Mouse (Mus musculus) heart, postnatal 10 days (tissue): ENCODE measurements at regions not wholly inside any gene's neighbourhood (a gene's known extent, or its start where the extent isn't known, plus 50 kb on each side); places are given as distances from the start of the nearest gene placed in this dataset.
A peak's percentile ranks its signal among the peaks of the same experiment; 100 is the strongest.

Source experiments
- DNase-seq, 2 experiments: peaks; one replicate each; pipeline ENCODE4 v3.0.0; 2021
- intact Hi-C: fragments of 180-260 bp; cut with DNase I; formaldehyde crosslinking; loops from one replicate; pipeline ENCODE4 v1.15.1; 2025

DNA sequence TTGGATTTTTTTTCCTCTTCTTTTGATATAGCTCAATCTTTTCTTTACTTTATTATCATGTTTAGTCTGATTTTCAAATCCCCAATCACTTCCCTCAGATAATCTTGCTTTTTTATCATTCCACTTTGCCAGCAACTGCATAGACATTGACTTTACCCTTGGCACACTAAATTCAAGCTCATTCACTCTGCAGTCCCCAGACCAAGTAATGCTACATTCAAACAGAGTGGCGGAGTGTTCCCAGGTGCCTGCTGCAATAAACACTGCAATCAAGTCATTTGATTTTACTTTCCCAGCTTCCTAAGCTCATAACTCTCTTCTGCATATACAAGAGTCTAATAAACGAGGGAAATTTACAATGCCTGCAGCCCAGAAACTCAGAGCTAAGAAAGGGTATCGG lies 269.8 kb downstream of the Rps29 start:
- intact Hi-C loops, result no loop called here
- DNase-seq, result no peak

DNA sequence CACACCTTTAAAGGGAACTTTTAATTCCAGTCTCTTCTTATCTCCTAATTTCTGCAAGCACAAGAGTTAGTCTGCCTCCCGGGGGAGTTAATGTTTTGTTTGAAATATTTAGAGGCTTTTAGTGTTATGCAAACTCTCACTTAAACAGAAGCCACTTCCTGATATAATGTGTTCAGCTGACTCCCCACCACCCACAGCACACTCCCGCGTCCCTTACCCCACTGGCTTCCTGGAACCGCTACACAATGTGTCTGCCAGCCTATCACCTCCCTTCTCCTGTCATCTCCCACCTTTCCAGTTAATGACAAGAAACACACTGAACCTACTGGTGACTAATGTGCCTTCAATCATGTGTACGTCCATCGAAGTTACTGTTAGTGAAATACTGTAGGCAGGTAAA lies 276.5 kb downstream of the Rps29 start:
- intact Hi-C loops, result no loop called here

DNA sequence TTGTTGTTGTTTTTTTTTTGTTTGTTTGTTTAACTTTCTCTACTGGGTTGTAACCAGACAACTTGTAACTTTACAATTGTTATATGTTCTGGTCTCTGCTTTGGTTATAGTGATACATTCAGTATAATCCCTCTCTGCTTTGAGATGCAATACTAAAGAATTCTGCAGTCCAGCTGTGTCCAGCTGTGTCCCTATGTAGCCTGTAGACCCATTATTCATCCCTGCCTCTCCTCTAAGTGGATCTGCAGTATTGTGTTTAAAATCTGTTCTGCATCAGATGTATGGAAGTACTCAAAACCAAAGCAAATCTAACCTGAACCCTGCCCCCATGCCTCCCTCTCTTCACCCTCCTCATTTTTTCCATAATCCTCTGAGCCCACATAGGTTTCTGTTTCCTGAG lies 279.6 kb downstream of the Rps29 start:
- intact Hi-C loops, result loop anchor here (10.0 kb wide), 1 partner anchor 205 kb away; no protein-coding TSS in a partner anchor
- peak in 1 of 2 experiments; percentile 0 for DNase-seq

More for the DNA sequence above, 276.5 kb downstream of the Rps29 start:
- no peak for DNase-seq

DNA sequence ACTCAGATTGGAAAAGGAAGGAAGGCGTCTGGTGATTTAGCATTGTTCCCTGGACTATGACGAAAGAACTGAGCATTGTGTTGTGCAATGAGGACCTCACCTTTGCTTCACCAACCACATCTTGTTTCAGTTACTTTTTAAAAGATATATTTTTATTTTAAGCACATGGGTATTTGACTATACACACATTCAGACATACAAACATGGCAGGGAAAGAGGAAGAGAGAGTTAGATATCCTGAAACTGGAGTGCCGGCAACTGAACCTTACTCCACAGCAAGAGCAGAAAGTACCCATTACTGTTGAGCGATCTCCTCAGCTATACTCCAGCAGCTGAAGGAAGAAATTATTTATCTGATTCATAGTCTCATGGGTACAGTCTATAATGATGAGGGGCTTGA lies 287.7 kb downstream of the Rps29 start:
- DNase-seq, result no peak
- intact Hi-C loops, result loop anchor here (10.0 kb wide), 1 partner anchor 214 kb away; no protein-coding TSS in a partner anchor

DNA sequence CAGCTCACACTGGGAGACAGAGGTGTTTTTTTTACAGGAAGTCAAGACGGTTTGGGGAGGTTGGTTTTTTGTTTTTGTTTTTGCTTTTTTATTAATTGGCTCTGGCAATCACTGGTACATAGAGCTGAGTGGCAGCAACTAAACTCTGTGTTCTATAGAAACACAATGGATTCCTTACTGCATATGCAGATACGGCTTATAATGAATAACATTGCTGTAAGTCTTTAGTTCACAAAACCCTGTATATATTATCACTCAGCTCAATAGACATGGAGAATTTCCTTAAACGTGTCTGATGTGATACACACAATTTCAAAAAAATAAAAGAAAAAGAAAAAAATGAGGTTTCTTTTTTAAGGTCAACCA lies 296.0 kb downstream of the Rps29 start:
- no peak for DNase-seq
- intact Hi-C loops, result loop anchor here (2.0 kb wide), 1 partner anchor 1432 kb away; no protein-coding TSS in a partner anchor

DNA sequence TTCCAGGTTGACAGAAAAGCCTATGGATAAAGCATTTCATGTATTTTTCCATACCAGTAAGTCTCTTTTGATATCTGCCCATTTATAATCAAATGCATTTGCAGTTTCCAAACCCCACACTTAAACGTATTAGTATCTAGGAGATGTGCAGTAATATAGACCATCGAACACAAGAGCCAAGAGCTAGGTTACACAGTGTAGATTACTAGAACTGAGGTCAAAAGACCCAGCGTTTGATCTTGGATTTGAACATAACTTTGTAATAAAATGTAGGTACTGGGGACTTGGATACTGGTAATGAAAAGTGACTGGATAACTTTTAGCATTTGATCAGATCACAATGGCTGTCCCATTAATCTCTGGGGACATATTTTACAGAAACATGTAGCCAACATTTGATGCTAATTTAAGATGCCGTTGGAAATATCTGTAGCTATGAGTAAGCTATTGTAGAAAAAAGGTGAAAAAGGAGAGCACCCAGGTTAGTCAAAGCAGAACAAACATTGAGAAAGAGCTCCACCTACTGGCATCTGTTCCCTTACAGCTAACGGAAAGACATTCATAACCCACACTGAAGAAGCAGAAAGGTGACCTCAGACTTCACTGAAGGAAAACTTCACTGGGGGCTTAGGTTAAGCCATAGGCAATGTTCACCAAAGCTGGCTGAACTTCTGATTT lies 296.5 kb downstream of the Rps29 start:
- intact Hi-C loops, result loop anchor here (2.0 kb wide), 1 partner anchor 1432 kb away; no protein-coding TSS in a partner anchor
- DNase-seq, result peak; percentile 41 to 67

DNA sequence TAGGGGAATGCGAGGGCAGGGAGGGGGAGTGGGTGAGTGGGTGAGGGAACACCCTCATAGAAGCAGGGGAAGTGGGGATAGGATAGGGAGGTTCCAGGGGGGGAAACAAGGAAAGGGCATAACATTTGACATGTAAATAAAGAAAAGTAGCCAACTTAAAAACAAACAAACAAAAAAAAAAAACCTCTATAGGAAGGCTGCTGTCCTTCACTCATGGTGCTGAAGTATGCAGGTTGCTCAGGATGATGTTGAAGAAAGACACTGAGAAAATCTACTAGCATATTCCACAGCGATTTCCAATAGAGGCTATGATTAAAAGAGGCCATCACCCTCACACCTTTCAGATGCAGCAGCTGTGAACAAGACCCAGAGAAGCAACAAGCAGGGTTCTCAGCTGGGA lies 298.7 kb downstream of the Rps29 start:
- intact Hi-C loops, result no loop called here
- DNase-seq, result no peak

DNA sequence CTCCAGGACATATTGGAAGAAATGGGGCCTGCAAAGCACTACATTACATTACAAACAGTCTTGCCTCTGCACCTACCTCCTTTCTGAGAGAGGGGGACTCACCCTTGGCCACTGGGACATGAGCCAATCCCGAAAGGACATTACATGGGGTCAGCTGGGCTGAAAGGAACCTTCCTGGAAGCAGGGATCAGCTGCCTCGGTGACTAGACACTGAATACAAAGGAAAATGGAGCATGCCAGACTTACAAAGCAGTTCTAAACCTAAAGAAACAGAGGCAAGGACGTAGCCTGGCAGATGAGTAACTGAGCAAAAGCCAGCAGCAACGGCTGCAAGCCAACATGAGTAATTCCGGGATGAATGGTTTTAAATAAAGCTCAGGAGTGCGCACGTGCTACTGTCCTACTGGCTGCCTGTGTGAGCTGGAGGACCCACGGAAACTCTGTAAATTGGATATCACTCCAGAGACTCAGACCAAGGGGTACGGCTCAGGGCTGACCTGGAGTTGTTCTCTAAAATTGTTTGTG lies 309.3 kb downstream of the Rps29 start:
- intact Hi-C loops, result no loop called here
- DNase-seq, result no peak

DNA sequence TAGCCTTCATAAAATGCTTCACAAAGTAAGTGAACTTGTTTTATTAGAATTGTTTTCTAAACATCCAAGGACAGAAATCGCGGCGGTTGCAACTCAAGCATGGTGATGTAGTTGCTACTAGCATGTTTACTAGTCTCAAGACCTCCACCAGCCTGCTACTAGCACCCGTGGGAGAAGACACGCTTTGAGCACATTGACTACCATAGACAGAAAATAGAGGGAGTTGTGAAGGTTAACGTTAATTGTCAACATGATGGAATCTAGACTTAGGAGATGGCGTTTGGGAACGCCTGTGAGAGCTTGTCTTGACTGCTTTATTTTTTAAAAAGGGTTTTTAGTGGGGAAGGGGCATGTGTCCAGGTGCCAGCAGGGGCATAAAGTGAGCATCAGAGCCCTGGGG lies 318.2 kb downstream of the Rps29 start:
- DNase-seq, result no peak
- intact Hi-C loops, result no loop called here

DNA sequence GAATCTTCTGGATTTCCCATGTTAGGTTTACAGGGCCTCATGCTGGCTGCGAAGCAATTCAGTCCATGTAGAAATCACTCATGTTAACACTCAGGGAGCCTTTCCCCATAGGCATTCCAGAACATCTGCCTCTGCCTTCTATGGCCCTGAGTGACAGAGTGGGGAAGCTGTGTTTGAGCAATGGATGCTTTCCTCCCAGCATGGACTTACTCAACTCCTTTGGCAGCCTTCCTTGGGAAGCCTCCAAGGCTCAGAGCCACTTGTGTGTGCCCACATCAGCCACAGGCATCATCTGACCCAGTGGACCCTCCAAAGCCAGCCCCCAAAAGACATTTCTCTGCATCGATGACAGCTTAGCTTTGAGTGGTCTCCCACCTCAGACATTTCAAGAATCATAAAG lies 318.8 kb downstream of the Rps29 start:
- no peak for DNase-seq
- intact Hi-C loops, result no loop called here

DNA sequence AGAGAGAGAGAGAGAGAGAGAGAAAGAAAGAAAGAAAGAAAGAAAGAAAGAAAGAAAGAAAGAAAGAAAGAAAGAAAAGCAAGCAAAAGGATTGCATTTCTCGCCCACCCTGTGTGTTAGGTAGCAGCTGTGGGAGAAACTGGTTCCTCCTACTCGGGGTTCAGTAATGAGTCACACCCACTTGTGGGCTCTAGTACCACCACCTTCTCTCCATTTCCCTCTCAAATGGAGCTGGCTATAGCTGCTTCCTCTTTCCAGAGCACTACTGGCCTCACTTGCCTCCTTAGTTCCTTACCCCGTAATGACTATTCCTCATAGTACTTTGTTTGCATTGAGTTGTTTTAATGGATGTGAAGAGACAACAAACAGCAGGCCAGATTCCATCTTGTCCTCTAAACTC lies 323.0 kb downstream of the Rps29 start:
- intact Hi-C loops, result no loop called here
- no peak for DNase-seq

DNA sequence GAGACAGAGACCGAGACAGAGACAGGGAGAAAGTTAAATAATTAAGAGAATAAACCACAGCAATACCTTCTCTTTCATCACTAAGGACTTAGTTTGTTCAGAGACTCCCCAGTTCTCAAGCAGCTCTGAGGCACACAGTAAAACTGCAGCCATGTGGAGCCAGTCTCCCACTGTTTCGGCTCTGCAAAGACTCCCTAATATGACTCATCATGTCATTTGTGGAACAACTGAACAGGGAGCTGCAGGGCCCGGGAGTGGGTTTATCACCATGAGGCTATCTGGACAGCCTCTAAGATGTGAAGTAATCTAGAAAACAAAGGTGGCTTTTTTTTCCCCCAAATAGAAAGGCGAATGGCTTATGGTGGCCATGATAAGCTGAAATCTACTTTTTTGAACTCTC lies 325.1 kb downstream of the Rps29 start:
- intact Hi-C loops, result no loop called here
- no peak for DNase-seq

DNA sequence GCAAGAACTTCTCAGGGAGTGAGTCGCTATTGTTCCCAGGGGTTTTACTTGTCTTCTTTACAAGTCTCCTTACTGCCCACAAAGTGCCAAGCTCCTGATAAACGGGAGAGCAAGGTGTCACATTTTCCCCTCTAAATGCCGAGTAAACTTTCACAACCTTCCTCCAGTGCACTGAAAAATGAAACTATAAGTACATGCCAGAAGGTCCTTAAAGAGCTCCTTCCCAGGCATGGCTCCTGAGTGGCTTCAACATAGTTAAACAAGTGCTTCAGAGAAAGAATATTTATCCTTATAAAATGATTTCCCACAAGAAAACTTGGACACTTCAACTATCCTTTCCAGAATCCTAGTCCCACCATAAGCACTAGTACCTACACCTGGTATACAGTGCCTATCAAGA lies 329.6 kb downstream of the Rps29 start:
- no peak for DNase-seq
- intact Hi-C loops, result no loop called here

DNA sequence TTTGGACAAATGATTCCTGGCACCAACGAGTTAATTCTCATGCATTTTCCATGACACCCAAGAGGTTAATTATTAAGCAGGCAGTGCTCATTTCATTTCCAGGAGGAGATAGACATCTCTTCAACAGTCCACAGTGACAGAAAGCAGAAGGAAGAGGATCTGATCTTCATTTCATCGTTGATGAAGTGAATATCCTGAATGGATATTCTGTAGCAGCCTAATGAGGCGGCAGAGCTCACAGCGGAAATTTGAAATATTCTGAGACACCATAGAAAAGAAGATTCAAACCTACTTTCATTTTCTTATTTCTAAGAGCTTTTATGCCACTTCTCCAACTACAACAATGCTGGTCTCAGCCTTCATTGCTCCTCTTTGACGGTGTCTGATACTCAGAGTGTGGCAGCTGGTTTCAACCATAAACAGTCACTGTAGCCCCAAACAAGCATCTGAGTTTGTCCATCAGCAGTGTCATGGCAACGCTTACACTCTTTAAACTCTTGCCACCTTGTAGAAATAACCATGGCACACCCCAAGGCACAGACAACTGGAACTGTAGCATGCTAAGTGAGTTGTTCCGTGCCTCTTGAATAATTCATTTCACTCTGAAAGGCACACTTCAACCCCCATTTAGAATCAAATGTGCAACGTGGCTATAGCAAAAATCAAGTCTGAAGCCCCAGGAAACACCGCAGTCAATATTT lies 331.3 kb downstream of the Rps29 start:
- no peak for DNase-seq
- intact Hi-C loops, result no loop called here

DNA sequence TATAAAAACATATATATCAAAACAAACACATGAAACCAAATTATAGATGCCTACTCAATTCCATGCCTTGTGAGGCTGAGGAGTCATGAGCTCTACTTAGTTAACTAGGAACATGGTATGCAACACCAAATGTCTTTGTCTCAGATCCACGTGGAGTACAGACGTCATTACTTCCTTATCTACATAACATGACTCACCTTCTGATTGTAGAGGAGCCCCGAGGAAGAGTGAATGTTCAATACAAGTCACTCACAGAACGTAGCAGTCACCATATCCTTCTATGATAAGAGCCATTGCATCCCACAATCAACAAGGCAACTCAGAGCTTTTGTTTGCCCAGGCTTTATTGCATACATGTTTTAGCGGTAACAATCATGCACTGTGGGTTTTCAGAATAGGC lies 364.6 kb downstream of the Rps29 start:
- DNase-seq, result no peak
- intact Hi-C loops, result no loop called here

DNA sequence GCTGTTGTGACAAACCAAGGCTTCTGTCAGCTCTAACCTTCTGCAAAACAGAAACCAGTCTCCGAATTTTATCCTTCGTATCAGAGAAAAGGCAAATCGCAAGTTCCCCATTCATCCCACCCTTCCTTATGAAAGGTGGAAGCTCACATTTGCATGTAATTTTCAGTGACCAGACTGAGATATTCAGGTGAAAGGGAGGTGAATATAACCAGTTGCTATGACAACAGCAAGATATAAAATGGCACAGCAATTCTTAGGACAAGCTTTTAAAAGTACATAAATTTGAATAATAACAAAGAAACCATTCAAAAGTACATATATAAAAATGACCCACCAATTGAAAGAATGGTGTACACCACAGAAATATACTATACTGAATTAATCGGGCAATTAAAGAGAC lies 375.4 kb downstream of the Rps29 start:
- no peak for DNase-seq
- intact Hi-C loops, result no loop called here

DNA sequence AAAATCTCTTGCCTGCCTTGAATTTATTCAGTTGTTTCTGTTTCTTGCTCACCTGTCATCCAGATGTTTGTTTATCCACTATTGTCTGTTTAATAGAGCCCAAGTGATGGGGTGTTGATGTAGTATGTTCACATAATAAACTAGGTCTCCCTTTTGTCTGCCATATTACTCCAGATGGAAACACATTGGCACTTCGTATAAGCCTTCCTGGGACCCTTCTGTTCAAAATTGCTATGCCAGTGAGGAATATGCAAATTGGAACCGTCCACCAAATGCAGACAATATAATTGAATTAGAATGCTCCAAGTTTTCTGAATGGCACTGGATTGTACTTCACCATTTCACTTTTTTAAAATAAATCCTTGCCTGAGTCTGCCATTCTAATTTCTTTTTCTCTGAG lies 383.5 kb downstream of the Rps29 start:
- intact Hi-C loops, result no loop called here
- DNase-seq, result no peak

DNA sequence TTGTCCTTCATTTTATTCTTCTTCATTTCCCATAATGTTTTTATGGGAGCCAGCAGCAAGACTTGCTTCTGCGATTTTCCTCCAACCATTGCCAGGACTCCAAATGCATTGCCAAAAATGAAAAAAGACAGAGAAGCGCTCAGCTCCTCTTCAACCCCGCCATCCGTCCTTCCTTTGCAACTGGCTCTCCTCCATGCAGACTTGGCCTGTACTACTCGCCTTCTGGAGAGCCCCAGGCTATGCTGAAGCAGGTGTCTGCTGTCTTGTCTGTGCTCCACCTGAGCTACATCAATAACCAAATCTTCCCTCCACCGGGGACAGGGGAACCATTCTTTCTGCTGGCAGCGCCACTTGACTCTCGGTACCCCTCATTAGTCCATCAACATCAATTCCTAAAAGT lies 384.2 kb downstream of the Rps29 start:
- DNase-seq, result no peak
- intact Hi-C loops, result no loop called here

DNA sequence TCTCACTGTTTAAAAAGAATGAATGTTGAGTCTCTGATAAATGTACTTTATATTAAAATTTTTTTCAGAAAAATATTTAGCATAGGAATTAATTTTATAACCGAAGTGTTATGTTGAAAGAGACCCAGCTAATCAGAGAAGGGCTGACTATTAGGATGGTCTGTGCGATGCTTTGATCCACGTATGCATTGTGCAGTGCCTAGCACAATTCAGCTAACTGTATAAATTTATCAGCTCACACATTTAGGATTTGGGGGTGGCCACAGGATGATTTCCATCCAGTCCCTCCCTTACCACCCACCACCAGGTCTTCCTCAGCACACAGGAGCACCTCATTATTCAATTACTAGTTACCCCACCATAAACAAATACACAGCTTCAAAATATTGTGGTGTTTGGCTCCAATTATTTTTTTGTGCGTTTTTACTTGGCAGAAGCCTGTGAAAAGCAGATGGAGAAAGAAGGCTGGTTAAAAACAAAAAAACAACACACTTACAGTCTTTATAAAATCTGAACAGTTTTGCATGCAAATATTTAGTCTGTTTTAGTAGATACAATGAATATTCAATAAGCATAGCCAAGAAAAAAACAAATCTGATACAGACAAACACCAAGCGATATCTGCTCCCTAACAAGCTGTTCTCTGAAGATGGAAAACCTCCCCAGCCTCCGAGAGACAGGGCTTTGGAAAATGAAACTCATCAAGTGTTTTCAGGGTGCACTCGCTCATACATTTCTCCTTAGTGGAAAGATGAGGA lies 400.5 kb downstream of the Rps29 start:
- intact Hi-C loops, result no loop called here
- DNase-seq, result no peak

DNA sequence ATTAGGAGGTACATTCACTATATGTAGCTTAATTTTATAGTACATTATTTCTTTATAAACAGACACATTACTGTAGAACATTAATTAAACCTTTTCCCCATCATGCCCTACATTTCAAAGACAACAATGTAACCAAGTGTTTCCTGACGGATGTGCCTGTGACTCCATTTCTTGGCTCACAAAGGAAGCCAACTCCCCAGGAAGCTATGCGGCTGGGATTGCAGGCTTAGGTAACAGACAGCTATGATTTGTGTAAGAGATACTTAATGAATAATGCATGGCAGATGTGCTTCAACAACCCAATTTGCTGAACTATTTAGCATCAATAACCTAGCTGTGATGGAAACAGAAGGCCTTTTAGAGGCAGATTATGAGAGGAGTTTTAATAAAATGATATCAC lies 430.1 kb downstream of the Rps29 start:
- DNase-seq, result no peak
- intact Hi-C loops, result no loop called here

DNA sequence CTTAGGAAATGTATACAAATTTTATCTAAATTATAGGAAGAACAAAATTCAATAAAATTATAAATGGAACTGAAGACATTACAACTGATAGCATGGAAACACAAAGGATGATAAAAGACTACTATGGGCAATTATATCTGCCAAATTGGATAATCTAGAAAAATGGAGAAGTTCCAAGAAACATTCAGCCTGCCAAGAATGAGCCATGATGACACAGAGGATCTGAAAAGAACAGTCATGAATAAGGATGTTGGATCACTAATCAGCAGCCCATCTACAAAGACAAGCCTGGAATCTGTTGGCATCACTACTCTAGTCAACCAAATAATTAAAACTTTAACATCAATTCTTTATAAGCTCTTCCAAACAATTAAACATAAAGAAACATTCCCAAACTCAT lies 440.0 kb downstream of the Rps29 start:
- intact Hi-C loops, result no loop called here
- no peak for DNase-seq
